ENCODE assay signal across 13 mouse cellular contexts in the genomic region with DNA sequence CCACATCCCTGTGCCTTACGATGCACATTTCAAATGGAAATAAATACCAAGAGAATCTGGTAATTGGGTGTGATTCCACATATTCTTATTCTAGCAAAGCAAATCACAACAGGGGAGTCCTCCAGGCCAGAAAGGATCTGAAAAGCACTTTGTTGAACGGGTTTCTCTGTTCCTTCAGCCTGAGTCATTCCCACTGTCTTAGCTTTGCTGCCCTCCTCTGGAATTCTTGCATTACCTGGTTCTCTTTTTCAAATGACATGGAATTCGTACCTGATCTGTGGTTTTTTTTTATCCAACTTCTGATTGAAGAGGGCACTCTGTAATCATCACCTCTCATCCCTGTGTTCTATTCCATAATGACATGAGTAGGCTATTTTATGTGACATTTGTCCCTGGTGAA.
A peak's percentile ranks its signal among the peaks of the same experiment; 100 is the strongest.
DNase-seq lines count a peak whose midpoint lies in the region; ATAC-seq and TF ChIP-seq lines count a peak whose summit lies in the region.
"Had no signal": no experiment of that assay in that cellular context is flagged by ENCODE, and none has a peak within 500 bp of the region (broad histone marks: within the 10 kb centered on the region; RNA-seq: fewer than 3 reads in every experiment).

No protein-coding gene starts in this region.

- H3K27ac ChIP-seq in layer of hippocampus, adult 2 months = no peak overlapping the region
- H3K27ac ChIP-seq: embryonic facial prominence, embryonic 15.5 days; heart, embryonic 13.5 days; stomach, embryonic 15.5 days had no signal

- peak; percentile 74 for TF ChIP-seq CTCF in layer of hippocampus, adult 2 months (conservative IDR thresholded peaks at IDR 0.05)

- DNase-seq in frontal cortex, postnatal 25 days (ENCODE audit: low spot score in 2 of 2) = no peak
- DNase-seq in layer of hippocampus, adult 2 months (ENCODE audit: low spot score in 2 of 2) = peak; percentile 18 to 32
- no peak for DNase-seq in layer of hippocampus, adult 9-10 months (ENCODE audit: low spot score)
- peak; percentile 13 to 30 for DNase-seq in right cerebral cortex, adult 2 months (ENCODE audit: low spot score in 2 of 2)
- DNase-seq in right cerebral cortex, postnatal 4 days = no peak
- peak; percentile 5 for DNase-seq in right cerebral cortex, postnatal 14 days
- no peak for DNase-seq in urinary bladder, postnatal 36 days (ENCODE audit: low spot score in 2 of 2)

- ATAC-seq in frontal cortex, adult (ENCODE audit: low TSS enrichment) = peak; percentile 78
- ATAC-seq: activated CD4-positive, CD25-positive, alpha-beta regulatory T cell, adult 4 months; inflammation-experienced regulatory T-cells, adult 6 months had no signal

- H3K4me3 ChIP-seq in layer of hippocampus, adult 2 months = no peak overlapping the region
- H3K4me3 ChIP-seq: embryonic facial prominence, embryonic 15.5 days; heart, embryonic 13.5 days; stomach, embryonic 15.5 days had no signal

Comparison
In these comparisons a context has a peak if more than half of its experiments do, and no peak if none do; other contexts are left out.
1. DNase-seq: peak in layer of hippocampus, adult 2 months (2 of 2), right cerebral cortex, adult 2 months (2 of 2) and right cerebral cortex, postnatal 14 days (single experiment); none in frontal cortex, postnatal 25 days (0 of 2), layer of hippocampus, adult 9-10 months (single experiment), right cerebral cortex, postnatal 4 days (single experiment) and urinary bladder, postnatal 36 days (0 of 2).